Mouse (Mus musculus) forebrain, embryonic 11.5 days (tissue): ENCODE data around the gene Cerk. TPM values are rescaled to one million over a fixed set of nuclear protein-coding genes. Genes with fewer than 3 reads are reported as not detected.

ENCODE experiments used
- ATAC-seq: fragments of 200-750 bp; cut with Nextera tagmentation; replicated peaks from 2 replicates; pipeline ENCODE4 v1.8.0; 2017; ENCODE audit warnings: moderate TSS enrichment; ENCODE audit not compliant: low FRiP score
- DNase-seq: peaks from one replicate; pipeline ENCODE4 v3.0.0-alpha.2; 2017; ENCODE audit warnings: low spot score
- H3K27ac ChIP-seq: fragments of 300-500 bp; sonication (generic); 2 replicates; pipeline ENCODE4 v1.5.1; 2014; ENCODE audit warnings: low read depth, low read length
- H3K27me3 ChIP-seq: fragments of 300-500 bp; sonication (generic); 2 replicates; pipeline ENCODE4 v1.6.1; 2014; ENCODE audit warnings: mild to moderate bottlenecking, low read length, mixed read lengths; ENCODE audit not compliant: control insufficient read depth, insufficient read depth
- H3K36me3 ChIP-seq: fragments of 300-500 bp; sonication (generic); 2 replicates; pipeline ENCODE4 v1.6.1; 2014; ENCODE audit warnings: mild to moderate bottlenecking, low read length, moderate library complexity, mixed read lengths; ENCODE audit not compliant: control insufficient read depth, insufficient read depth
- H3K4me1 ChIP-seq: fragments of 300-500 bp; sonication (generic); replicated peaks from 2 replicates; pipeline ENCODE4 v1.6.1; 2014; ENCODE audit warnings: low read length, mixed read lengths; ENCODE audit not compliant: control insufficient read depth, insufficient read depth
- H3K4me2 ChIP-seq: fragments of 300-500 bp; sonication (generic); 2 replicates; pipeline ENCODE4 v1.6.1; 2014; ENCODE audit warnings: low read depth, mild to moderate bottlenecking, low read length, moderate library complexity, mixed read lengths; ENCODE audit not compliant: severe bottlenecking
- H3K4me3 ChIP-seq: fragments of 300-500 bp; sonication (generic); 2 replicates; pipeline ENCODE4 v1.5.1; 2014; ENCODE audit warnings: low read depth, low read length
- H3K9ac ChIP-seq: fragments of 300-500 bp; sonication (generic); 2 replicates; pipeline ENCODE4 v1.6.1; 2014; ENCODE audit warnings: low read length
- H3K9me3 ChIP-seq: fragments of 300-500 bp; sonication (generic); 2 replicates; pipeline ENCODE4 v1.6.1; 2016; ENCODE audit warnings: low read length, mixed read lengths; ENCODE audit not compliant: control insufficient read depth
- WGBS: fragments of 180-500 bp; shearing (Covaris S2); extraction: QIAGEN DNeasy Blood & Tissue Kit; methylation state at CpG from one replicate; pipeline ENCODE4 v1.1.7; 2014; 5-methylcytosine and 5-hydroxymethylcytosine counted together
- polyA plus RNA-seq: library from polyadenylated mRNA; unstranded; fragments of >200 nt; fragmentation: Nextera tagmentation; extraction: Ambion mirVana; gene quantifications from 2 replicates; pipeline ENCODE4 v1.2.1, GENCODE M21; 2014

The Cerk gene
- polyA plus RNA-seq, 1 experiment from 2014 or later = 17.4 TPM

DNA sequence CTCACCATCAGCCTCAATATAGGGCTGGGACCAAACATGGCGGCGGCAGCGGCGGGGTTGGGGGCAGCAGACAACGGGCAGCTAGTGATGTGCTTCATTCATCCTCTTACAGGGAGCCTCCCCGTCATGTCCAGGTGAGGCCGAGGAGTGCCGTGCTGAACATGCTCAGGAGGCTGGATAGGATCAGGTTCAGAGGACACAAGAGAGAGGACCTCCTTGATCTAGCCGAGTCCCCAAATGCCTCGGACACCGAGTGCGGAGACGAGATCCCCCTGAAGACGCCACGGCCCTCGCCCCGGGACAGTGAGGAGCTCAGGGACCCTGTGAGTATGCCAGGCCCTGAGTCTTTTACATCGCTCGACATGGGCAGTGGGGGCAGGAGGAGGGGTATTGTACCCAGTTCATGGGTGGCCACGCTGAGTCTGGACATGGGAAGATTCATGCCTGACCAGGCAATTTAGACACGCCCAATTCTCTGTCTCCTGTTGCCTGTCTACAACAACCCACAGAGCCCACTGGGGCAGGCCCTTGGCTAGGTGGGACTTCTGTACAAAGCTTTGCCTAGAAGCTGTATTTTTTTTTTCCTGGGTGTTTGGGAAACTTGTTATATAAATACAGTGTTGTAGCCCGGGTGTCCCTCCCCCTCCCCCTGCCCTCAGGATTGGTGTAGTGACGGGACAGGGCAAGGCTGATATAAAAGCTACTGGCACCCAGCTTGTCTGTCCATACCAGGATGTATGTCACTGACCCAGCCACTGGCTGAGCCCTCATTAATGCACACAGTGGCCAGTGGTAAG is 94.5 kb downstream of the Cerk start:
- no peaks in the 10 kb centered on the region for H3K27me3 ChIP-seq
- H3K9ac ChIP-seq = no peak overlapping the region
- ATAC-seq = no peak
- peaks cover 19% of the 10 kb centered on the region for H3K4me1 ChIP-seq
- no peaks in the 10 kb centered on the region for H3K9me3 ChIP-seq
- H3K4me3 ChIP-seq = no peak overlapping the region
- no peak overlapping the region for H3K4me2 ChIP-seq
- no peaks in the 10 kb centered on the region; the same call in 1 of the 2 replicates for H3K36me3 ChIP-seq
- WGBS = 91% methylated on average over 23 of the region's 23 CpGs
- no peak for DNase-seq
- H3K27ac ChIP-seq = no peak overlapping the region

- no peak for ATAC-seq
- no peak for DNase-seq
- Histone ChIP-seq H3K27me3 (no peaks in the 10 kb centered on the region), H3K36me3 (no peaks in the 10 kb centered on the region; the same call in 1 of the 2 replicates), H3K9me3 (no peaks in the 10 kb centered on the region), H3K4me2 (no peak overlapping the region), H3K4me3 (no peak overlapping the region), H3K27ac (no peak overlapping the region), H3K4me1 (peaks cover 26% of the 10 kb centered on the region), H3K9ac (no peak overlapping the region)
- WGBS = 93% methylated on average over 8 of the region's 8 CpGs
Measured at GRCm38 (mm10) chr15:86090578-86090977, 95.4 kb downstream of the Cerk start.

DNA sequence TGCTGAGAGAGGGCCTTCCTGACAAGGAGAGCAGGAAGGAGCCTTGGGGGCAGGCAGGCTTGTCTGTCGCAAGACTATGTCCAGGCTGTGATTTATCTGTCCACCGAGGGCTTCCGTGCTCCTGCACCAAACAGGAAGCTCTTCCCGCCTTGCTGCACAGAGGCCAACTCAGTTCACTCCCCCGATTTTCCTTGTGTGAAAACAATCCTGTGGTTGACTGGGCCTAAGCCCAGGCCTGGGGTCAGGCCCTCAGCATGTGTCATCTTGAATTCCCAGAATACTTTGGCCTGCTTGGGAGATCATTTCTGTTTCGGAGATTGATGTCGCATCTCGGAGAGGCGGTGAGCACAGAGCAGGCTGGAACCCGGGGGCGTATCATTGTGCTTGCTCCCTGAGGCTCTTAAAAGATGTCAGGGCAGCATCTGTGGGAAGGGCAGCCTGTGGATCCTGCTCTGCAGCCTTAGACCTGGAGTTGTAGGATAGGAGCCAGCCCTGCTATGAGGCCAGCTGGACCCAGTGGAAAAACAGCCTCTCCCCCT is 95.9 kb downstream of the Cerk start:
- WGBS = 72% methylated on average over 11 of the region's 11 CpGs
- DNase-seq (no peak), ATAC-seq (no peak)

More for the DNA sequence above, 95.9 kb downstream of the Cerk start:
- Histone ChIP-seq H3K9me3 (no peaks in the 10 kb centered on the region), H3K4me1 (peaks cover 31% of the 10 kb centered on the region), H3K36me3 (no peaks in the 10 kb centered on the region; the same call in 1 of the 2 replicates), H3K9ac (no peak overlapping the region), H3K27ac (no peak overlapping the region), H3K4me3 (no peak overlapping the region), H3K4me2 (no peak overlapping the region), H3K27me3 (no peaks in the 10 kb centered on the region)

Other genes with a start within 250 kb of the Cerk start
- gene Celsr1, start 152.4 kb downstream of the Cerk start, polyA plus RNA-seq = 7.3 and 7.9 TPM in 2 replicates
- 15.5 and 16.6 TPM in 2 replicates for gene Gramd4, start 128.4 kb downstream of the Cerk start, polyA plus RNA-seq
- gene Tbc1d22a, start 28.3 kb upstream of the Cerk start, polyA plus RNA-seq = 8.7 and 9.3 TPM in 2 replicates